Mouse (Mus musculus): ENCODE data around the gene Med29. TPM values are rescaled to one million over a fixed set of nuclear protein-coding genes. Genes with fewer than 3 reads are reported as not detected.

Gene Med29
- polyA plus RNA-seq, 1 experiment from 2014 or later: 46.6 TPM

GRCm38 (mm10) chr7:28423018-28423417 lies 30.5 kb upstream of the Med29 start:
- H3K4me2 ChIP-seq: no peak overlapping the region
- H3K27me3 ChIP-seq (replicated peaks): no peaks in the 10 kb centered on the region
- H3K27ac ChIP-seq: no peak overlapping the region
- no peak for ATAC-seq (replicated peaks)
- 96% methylated on average over 1 of the region's 1 CpGs for WGBS
- H3K4me3 ChIP-seq: no peak overlapping the region
- peaks cover 38% of the 10 kb centered on the region; the same call in 1 of the 2 replicates for H3K36me3 ChIP-seq (replicated peaks)
- 0 out of 2 replicates have a peak, but pooled peaks cover 3% of the 10 kb centered on the region for H3K4me1 ChIP-seq
- H3K9me3 ChIP-seq: no peaks in the 10 kb centered on the region
- no peak overlapping the region for H3K9ac ChIP-seq

- H3K27ac ChIP-seq: no peak overlapping the region
These were observed 26.9 kb upstream of the Med29 start for GRCm38 (mm10) chr7:28419416-28419815.

DNA sequence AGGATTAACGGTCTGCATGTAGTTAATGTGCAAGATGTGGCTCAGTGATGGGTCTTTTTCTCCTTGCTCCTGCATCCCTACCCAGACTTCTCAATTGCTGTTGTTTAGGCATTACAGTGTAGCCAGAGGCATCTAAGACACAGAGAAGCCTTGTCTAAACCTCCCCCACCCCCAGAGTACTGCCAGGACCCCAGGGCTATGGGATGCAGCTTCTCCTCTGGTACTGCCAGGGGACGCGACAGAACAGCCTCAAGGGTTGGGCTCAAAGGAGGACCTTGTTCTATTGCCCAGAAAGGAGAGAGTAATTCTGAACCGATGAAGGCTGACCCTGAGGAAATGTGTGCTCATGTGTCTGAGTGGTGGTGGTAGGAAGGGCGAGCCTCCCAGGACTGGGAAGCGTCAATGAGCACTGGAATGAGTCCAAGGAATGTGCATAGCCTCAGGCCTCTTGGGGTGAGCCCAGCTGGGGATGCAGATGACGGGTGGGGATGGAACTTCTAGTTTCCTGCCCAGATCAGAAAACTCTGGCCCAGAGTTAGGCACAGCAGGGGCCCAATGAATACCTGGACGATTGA lies 25.7 kb upstream of the Med29 start:
- no peaks in the 10 kb centered on the region for H3K9me3 ChIP-seq
- H3K27me3 ChIP-seq (replicated peaks): no peaks in the 10 kb centered on the region
- H3K4me3 ChIP-seq: no peak overlapping the region
- ATAC-seq (replicated peaks): no peak
- H3K4me1 ChIP-seq: no peaks in the 10 kb centered on the region
- 89% methylated on average over 8 of the region's 8 CpGs for WGBS
- H3K27ac ChIP-seq: no peak overlapping the region
- no peak overlapping the region for H3K9ac ChIP-seq
- H3K4me2 ChIP-seq: no peak overlapping the region
- peaks cover 57% of the 10 kb centered on the region for H3K36me3 ChIP-seq (replicated peaks)

More at GRCm38 (mm10) chr7:28419416-28419815, 26.9 kb upstream of the Med29 start:
- no peak for ATAC-seq (replicated peaks)
- no peak overlapping the region for H3K4me2 ChIP-seq
- H3K4me3 ChIP-seq: no peak overlapping the region
- no peaks in the 10 kb centered on the region for H3K9me3 ChIP-seq
- WGBS: 92% methylated on average over 2 of the region's 2 CpGs
- H3K9ac ChIP-seq: no peak overlapping the region
- peaks cover 48% of the 10 kb centered on the region for H3K36me3 ChIP-seq (replicated peaks)
- no peaks in the 10 kb centered on the region for H3K27me3 ChIP-seq (replicated peaks)
- no peaks in the 10 kb centered on the region for H3K4me1 ChIP-seq

GRCm38 (mm10) chr7:28417368-28417767 lies 24.9 kb upstream of the Med29 start:
- Histone ChIP-seq H3K27ac (no peak overlapping the region), H3K4me3 (no peak overlapping the region), H3K27me3 (replicated peaks) (no peaks in the 10 kb centered on the region), H3K4me2 (no peak overlapping the region), H3K4me1 (no peaks in the 10 kb centered on the region), H3K36me3 (replicated peaks) (peaks cover 57% of the 10 kb centered on the region), H3K9me3 (no peaks in the 10 kb centered on the region), H3K9ac (no peak overlapping the region)
- no peak for ATAC-seq (replicated peaks)

DNA sequence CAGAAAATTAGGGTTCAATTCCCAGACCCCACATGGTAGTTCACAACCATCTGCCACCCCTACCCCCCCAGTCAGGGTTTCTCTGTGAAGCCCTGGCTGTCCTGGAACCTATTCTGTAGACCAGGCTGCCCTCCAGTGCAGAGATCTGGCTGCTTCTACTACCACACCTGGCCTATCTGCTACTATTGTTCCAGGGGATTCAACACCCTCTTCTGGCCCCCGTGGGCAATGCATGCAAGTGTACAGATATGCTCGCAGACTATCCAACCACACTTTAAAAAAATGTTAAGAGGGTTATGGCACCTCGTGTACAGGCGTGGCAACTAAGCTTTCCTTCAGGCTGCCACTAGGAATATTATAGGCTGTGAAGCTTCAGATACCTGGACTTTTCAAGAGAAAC lies 20.3 kb upstream of the Med29 start:
- Histone ChIP-seq H3K4me1 (no peaks in the 10 kb centered on the region), H3K27ac (no peak overlapping the region), H3K9ac (no peak overlapping the region), H3K4me2 (no peak overlapping the region), H3K9me3 (no peaks in the 10 kb centered on the region), H3K4me3 (no peak overlapping the region), H3K27me3 (replicated peaks) (no peaks in the 10 kb centered on the region), H3K36me3 (replicated peaks) (peaks cover 61% of the 10 kb centered on the region)
- 92% methylated on average over 4 of the region's 4 CpGs for WGBS
- ATAC-seq (replicated peaks): no peak

DNA sequence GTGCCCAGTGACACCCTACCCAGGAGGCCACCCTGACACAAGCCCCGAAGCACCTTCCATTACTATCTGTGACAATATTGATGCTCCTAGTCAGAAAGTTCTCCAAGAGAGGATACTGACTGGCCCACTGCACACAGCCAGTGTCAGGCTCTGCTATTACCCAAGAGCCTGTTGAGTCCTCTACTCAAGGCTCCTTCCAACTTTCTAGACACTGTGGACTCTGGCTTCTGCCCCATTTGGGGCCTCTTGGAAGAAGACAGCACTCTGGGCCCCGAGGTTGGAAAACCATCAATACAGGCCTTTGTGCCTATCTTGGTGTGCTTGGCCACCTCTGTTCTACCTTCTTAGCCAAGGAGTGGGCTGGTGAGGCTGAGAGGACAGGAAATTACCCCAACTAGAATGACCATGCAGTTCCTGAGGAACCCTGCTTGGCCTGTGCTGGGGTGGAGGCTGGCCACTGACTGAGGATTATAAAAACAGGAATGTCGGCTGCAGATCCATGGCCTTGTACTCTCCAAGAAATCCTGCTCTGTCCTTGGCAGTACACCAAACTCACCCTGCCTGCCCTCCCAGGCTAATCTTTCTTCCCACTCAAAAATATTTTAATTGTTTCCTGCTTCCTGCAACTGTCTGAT lies 18.4 kb upstream of the Med29 start:
- Histone ChIP-seq H3K4me1 (no peaks in the 10 kb centered on the region), H3K4me2 (no peak overlapping the region), H3K27ac (no peak overlapping the region), H3K27me3 (replicated peaks) (no peaks in the 10 kb centered on the region), H3K36me3 (replicated peaks) (peaks cover 71% of the 10 kb centered on the region), H3K4me3 (no peak overlapping the region), H3K9me3 (no peaks in the 10 kb centered on the region), H3K9ac (no peak overlapping the region)
- WGBS: 86% methylated on average over 3 of the region's 3 CpGs
- no peak for ATAC-seq (replicated peaks)

GRCm38 (mm10) chr7:28401942-28402341 lies 9.4 kb upstream of the Med29 start:
- ATAC-seq (replicated peaks): no peak
- Histone ChIP-seq H3K27ac (no peak overlapping the region), H3K27me3 (replicated peaks) (no peaks in the 10 kb centered on the region), H3K4me2 (no peak overlapping the region), H3K4me3 (no peak overlapping the region), H3K36me3 (replicated peaks) (peaks cover 80% of the 10 kb centered on the region), H3K4me1 (no peaks in the 10 kb centered on the region), H3K9me3 (no peaks in the 10 kb centered on the region), H3K9ac (no peak overlapping the region)
- WGBS: 91% methylated on average over 3 of the region's 3 CpGs

DNA sequence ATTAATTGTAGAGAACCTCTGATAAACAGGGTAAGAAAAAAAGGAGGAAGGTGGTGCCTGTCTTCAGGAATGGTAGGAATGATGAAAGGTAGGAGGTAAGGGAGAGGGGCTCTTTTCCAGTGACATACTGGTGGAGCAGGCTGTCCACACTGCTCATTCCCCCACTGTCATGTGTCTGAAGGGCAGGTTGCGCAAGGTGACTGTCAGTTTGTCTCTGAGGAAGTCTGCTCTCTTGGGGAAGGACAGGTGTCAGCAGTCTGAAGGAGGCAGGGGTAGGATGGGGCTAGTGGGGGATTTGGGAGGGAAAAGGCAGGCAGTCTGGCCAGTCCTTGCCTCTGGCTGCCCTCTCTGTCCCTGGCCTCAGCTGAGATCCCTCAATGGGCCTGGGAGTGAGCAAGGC lies 8.5 kb upstream of the Med29 start:
- no peak for ATAC-seq (replicated peaks)
- Histone ChIP-seq H3K9ac (no peak overlapping the region), H3K4me2 (no peak overlapping the region), H3K36me3 (replicated peaks) (peaks cover 79% of the 10 kb centered on the region), H3K9me3 (no peaks in the 10 kb centered on the region), H3K27ac (no peak overlapping the region), H3K27me3 (replicated peaks) (no peaks in the 10 kb centered on the region), H3K4me3 (no peak overlapping the region), H3K4me1 (no peaks in the 10 kb centered on the region)
- 100% methylated on average over 1 of the region's 1 CpGs for WGBS

DNA sequence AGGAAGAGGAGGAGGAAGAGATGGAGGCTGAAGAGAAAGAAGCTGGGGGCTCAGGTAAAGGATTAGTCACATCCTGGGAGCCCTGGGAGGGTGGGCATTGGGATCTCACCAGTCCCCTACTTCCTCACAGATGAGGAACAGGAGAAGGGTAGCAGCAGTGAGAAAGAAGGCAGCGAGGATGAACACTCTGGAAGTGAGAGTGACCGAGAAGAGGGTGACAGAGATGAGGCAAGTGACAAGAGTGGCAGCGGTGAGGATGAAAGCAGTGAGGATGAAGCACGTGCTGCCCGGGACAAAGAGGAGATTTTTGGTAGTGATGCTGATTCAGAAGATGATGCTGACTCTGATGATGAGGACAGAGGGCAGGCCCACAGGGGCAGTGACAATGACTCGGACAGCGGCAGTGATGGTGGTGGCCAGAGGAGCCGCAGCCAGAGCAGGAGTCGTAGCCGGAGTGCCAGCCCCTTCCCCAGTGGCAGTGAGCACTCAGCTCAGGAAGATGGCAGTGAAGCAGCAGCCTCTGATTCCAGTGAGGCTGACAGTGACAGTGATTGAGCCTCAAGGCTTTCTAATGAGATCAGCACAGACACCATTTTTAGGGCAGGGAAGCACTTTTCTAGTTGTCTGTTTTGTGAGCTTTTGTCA lies 6.3 kb upstream of the Med29 start:
- peaks cover 9% of the 10 kb centered on the region for H3K4me1 ChIP-seq
- WGBS: 89% methylated on average over 10 of the region's 10 CpGs
- H3K9me3 ChIP-seq: no peaks in the 10 kb centered on the region
- no peak for ATAC-seq (replicated peaks)
- H3K4me3 ChIP-seq: no peak overlapping the region
- peaks cover 74% of the 10 kb centered on the region for H3K36me3 ChIP-seq (replicated peaks)
- H3K4me2 ChIP-seq: no peak overlapping the region
- H3K27ac ChIP-seq: no peak overlapping the region
- H3K27me3 ChIP-seq (replicated peaks): no peaks in the 10 kb centered on the region
- H3K9ac ChIP-seq: no peak overlapping the region

GRCm38 (mm10) chr7:28398000-28398399 lies 5.5 kb upstream of the Med29 start:
- no peak overlapping the region for H3K4me3 ChIP-seq
- H3K9me3 ChIP-seq: no peaks in the 10 kb centered on the region
- 67% methylated on average over 3 of the region's 3 CpGs for WGBS
- H3K27ac ChIP-seq: no peak overlapping the region
- no peak overlapping the region for H3K4me2 ChIP-seq
- no peak for ATAC-seq (replicated peaks)
- H3K27me3 ChIP-seq (replicated peaks): no peaks in the 10 kb centered on the region
- peaks cover 66% of the 10 kb centered on the region for H3K36me3 ChIP-seq (replicated peaks)
- no peak overlapping the region for H3K9ac ChIP-seq
- peaks cover 15% of the 10 kb centered on the region for H3K4me1 ChIP-seq

- no peak for ATAC-seq (replicated peaks)
- H3K4me3 ChIP-seq: no peak overlapping the region
- no peak overlapping the region for H3K27ac ChIP-seq
- 92% methylated on average over 4 of the region's 4 CpGs for WGBS
- no peak overlapping the region for H3K9ac ChIP-seq
- peaks cover 24% of the 10 kb centered on the region for H3K4me1 ChIP-seq
- H3K27me3 ChIP-seq (replicated peaks): no peaks in the 10 kb centered on the region
- H3K36me3 ChIP-seq (replicated peaks): peaks cover 53% of the 10 kb centered on the region
- no peak overlapping the region for H3K4me2 ChIP-seq
- no peaks in the 10 kb centered on the region for H3K9me3 ChIP-seq
These were observed 2.9 kb upstream of the Med29 start for GRCm38 (mm10) chr7:28395425-28395824.

DNA sequence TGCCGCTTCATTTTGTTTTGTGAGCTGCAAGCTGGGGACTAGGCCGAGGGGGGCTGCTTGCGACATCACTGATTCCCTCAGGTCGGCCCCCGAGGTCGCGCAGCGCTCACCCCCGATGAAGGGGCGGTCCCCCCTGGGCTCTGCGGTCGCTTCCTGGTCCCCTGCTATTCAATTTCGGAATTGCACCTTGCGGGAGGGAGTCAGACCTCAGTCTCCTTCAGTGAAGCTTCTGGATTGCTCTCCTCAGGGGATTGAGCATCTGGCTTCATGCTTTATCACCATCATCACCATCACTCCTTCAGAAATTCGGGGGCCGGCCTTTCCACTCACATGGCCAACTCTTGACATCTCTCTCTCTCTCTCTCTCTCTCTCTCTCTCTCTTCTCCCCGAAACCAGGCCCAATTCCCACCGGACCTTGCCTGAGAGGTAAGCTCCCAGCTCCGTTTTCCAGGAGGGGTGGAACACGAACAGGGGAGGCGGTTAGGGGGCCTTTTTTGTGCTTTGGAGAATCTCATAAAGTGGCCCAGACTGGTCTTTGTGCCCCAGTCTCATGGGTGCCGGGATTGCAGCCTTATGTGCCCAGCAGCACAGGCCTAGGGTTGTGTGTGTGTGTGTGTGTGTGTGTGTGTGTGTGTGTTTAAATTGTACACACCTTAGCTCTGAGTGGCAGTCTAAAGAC lies 904 bp upstream of the Med29 start:
- ATAC-seq (replicated peaks): no peak; the same call in 1 of the 2 replicates
- WGBS: 5% methylated on average over 22 of the region's 22 CpGs
- no peaks in the 10 kb centered on the region for H3K27me3 ChIP-seq (replicated peaks)
- H3K9me3 ChIP-seq: no peaks in the 10 kb centered on the region
- peak overlapping the region; percentile 90 for H3K4me2 ChIP-seq
- H3K27ac ChIP-seq: peak overlapping the region; percentile 75
- H3K36me3 ChIP-seq (replicated peaks): peaks cover 52% of the 10 kb centered on the region
- peak overlapping the region; percentile 61 for H3K4me3 ChIP-seq
- H3K9ac ChIP-seq: peak overlapping the region; percentile 74
- peaks cover 24% of the 10 kb centered on the region for H3K4me1 ChIP-seq

Measured in midbrain, embryonic 15.5 days (tissue).